Mouse (Mus musculus): ENCODE results near the gene Tmem109.

DNA sequence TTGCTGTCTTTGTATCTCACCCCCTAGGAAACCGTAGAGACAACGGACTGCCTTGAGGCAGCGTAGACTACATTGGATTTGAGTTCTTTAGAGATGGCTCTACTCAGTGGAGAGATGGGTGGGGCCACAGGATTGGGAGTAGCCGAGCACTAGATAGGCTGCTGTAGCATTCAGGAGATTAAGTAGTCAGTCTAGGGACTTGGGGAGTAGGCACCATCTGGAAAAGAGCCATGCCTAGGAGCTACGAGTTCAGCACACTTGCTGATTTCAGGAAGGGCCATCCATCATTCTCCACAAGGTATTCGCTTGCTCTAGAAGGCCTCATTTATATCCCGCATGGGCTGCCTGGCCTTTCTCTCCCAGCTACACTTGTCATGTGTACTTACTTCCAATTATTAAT lies 35.7 kb downstream of the Tmem109 start:
- TF ChIP-seq EP300 (IDR thresholded peaks at IDR 0.05; ENCODE audit: low read depth) (no peak), CTCF (IDR thresholded peaks at IDR 0.05; ENCODE audit: low read depth) (no peak)
